In the genomic region with DNA sequence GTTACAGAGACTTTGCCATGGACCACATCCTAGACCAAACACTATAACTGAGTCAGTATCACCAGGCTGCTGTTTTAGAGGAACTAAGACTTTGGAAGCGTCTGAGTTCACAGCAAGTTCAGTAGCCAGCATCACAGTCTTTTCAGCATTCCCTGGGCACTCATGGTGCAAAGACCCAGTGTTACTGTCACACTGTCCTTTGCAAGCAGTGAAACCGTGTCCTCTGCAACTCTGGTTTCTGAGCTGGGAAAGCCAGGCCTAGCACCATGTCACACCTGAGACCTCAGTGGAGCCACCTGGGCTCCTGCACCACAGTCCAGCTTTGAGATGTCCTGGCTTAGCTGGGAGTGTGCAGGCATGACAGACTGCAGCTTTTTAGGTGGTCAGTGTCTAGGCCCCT, we compare ENCODE assay signal across 23 mouse cellular contexts. TPM values are rescaled to one million over a fixed set of nuclear protein-coding genes. Genes with fewer than 3 reads are reported as not detected.
DNase-seq lines count a peak whose midpoint lies in the region; ATAC-seq and TF ChIP-seq lines count a peak whose summit lies in the region.
"Had no signal": no experiment of that assay in that cellular context is flagged by ENCODE, and none has a peak within 500 bp of the region (broad histone marks: within the 10 kb centered on the region; RNA-seq: fewer than 3 reads in every experiment).

No protein-coding gene starts in this region.

- H3K4me3 ChIP-seq in liver, adult 2 months (ENCODE audit: insufficient read depth, low read depth, low read length), result no peak overlapping the region
- no peak overlapping the region for H3K4me3 ChIP-seq in liver, postnatal 0 days (ENCODE audit: low read depth, low read length)
- no peak overlapping the region for H3K4me3 ChIP-seq in myocyte
- H3K4me3 ChIP-seq: embryonic facial prominence, embryonic 10.5 days; embryonic facial prominence, embryonic 13.5 days; erythroblast, embryonic 14.5 days; forebrain, embryonic 12.5 days; forebrain, embryonic 15.5 days; hindbrain, embryonic 12.5 days; hindbrain, embryonic 15.5 days had no signal

- no peaks in the 10 kb centered on the region for H3K79me2 ChIP-seq in liver, adult 2 months (ENCODE audit: control insufficient read depth, insufficient read depth, low read length)
- no peaks in the 10 kb centered on the region for H3K79me2 ChIP-seq in myocyte (ENCODE audit: control insufficient read depth, insufficient read depth)

- WGBS in liver, adult 2 months, result 73% methylated on average over 2 of the region's 2 CpGs
- 80% methylated on average over 2 of the region's 2 CpGs for WGBS in liver, postnatal 0 days (ENCODE audit: insufficient replicate concordance)

- TF ChIP-seq POLR2A in liver, adult 2 months (IDR thresholded peaks at IDR 0.05; ENCODE audit: extremely low read depth, insufficient read depth, low read length), result no peak
- peak; percentile 54 for TF ChIP-seq POLR2A in myocyte (IDR thresholded peaks at IDR 0.05; ENCODE audit: insufficient read length, low read depth)

- no peaks in the 10 kb centered on the region for H3K9me3 ChIP-seq in liver, postnatal 0 days (ENCODE audit: low read length)
- H3K9me3 ChIP-seq: embryonic facial prominence, embryonic 10.5 days; embryonic facial prominence, embryonic 13.5 days; forebrain, embryonic 12.5 days; forebrain, embryonic 15.5 days; G1E; hindbrain, embryonic 12.5 days; hindbrain, embryonic 15.5 days had no signal

- no peak overlapping the region for H3K9ac ChIP-seq in liver, adult 2 months (ENCODE audit: low read depth, low read length)
- H3K9ac ChIP-seq in liver, postnatal 0 days (replicated peaks), result no peak overlapping the region
- H3K9ac ChIP-seq: embryonic facial prominence, embryonic 13.5 days; forebrain, embryonic 12.5 days; forebrain, embryonic 15.5 days; hindbrain, embryonic 12.5 days; hindbrain, embryonic 15.5 days had no signal

- peaks cover 36% of the 10 kb centered on the region for H3K36me3 ChIP-seq in liver, adult 2 months (ENCODE audit: control insufficient read depth, insufficient read depth, low read length)
- peaks cover 55% of the 10 kb centered on the region for H3K36me3 ChIP-seq in liver, postnatal 0 days (replicated peaks; ENCODE audit: insufficient read depth, low read length)
- H3K36me3 ChIP-seq in myocyte (ENCODE audit: control insufficient read depth, insufficient read depth), result peaks cover 51% of the 10 kb centered on the region

- H3K4me1 ChIP-seq in liver, adult 2 months (ENCODE audit: control insufficient read depth, insufficient read depth, low read length), result peaks cover 54% of the 10 kb centered on the region
- H3K4me1 ChIP-seq in liver, postnatal 0 days (ENCODE audit: insufficient read depth), result peaks cover 21% of the 10 kb centered on the region; the same call in 1 of the 2 replicates
- H3K4me1 ChIP-seq: embryonic facial prominence, embryonic 10.5 days; embryonic facial prominence, embryonic 13.5 days; forebrain, embryonic 12.5 days; forebrain, embryonic 15.5 days; hindbrain, embryonic 12.5 days; hindbrain, embryonic 15.5 days had no signal

- TF ChIP-seq CTCF in liver, adult 2 months (IDR thresholded peaks at IDR 0.05; ENCODE audit: low read depth, low read length), result no peak
- no peak for TF ChIP-seq CTCF in liver, postnatal 0 days (IDR thresholded peaks at IDR 0.05; ENCODE audit: low read depth)

- no peak overlapping the region for H3K4me2 ChIP-seq in liver, postnatal 0 days (ENCODE audit: low read depth, low read length)
- H3K4me2 ChIP-seq in myocyte (ENCODE audit: low read depth), result no peak overlapping the region
- H3K4me2 ChIP-seq: embryonic facial prominence, embryonic 13.5 days; forebrain, embryonic 12.5 days; forebrain, embryonic 15.5 days; heart, embryonic 11.5 days; hindbrain, embryonic 12.5 days; hindbrain, embryonic 15.5 days had no signal

- no peak overlapping the region for H3ac ChIP-seq in myocyte (ENCODE audit: control insufficient read depth, insufficient read length)

- H3K27me3 ChIP-seq in liver, adult 2 months (ENCODE audit: control insufficient read depth, insufficient read depth, low read length), result no peaks in the 10 kb centered on the region
- H3K27me3 ChIP-seq in liver, postnatal 0 days (ENCODE audit: insufficient read depth, low read length), result no peaks in the 10 kb centered on the region
- H3K27me3 ChIP-seq in myocyte (ENCODE audit: control insufficient read depth, insufficient read depth, insufficient read length), result no peaks in the 10 kb centered on the region
- H3K27me3 ChIP-seq: embryonic facial prominence, embryonic 13.5 days; forebrain, embryonic 12.5 days; forebrain, embryonic 15.5 days; hindbrain, embryonic 12.5 days; hindbrain, embryonic 15.5 days; Patski had no signal

- no peak overlapping the region; the same call in 1 of the 2 replicates for H3K27ac ChIP-seq in liver, adult 2 months (replicated peaks; ENCODE audit: insufficient read depth, low read depth, low read length)
- no peak overlapping the region for H3K27ac ChIP-seq in liver, postnatal 0 days (ENCODE audit: low read depth)
- H3K27ac ChIP-seq: embryonic facial prominence, embryonic 10.5 days; embryonic facial prominence, embryonic 13.5 days; forebrain, embryonic 12.5 days; forebrain, embryonic 15.5 days; hindbrain, embryonic 12.5 days; hindbrain, embryonic 15.5 days had no signal

- peak; percentile 11 for DNase-seq in adrenal gland, postnatal 14 days
- no peak for DNase-seq in adrenal gland, postnatal 36 days
- peak; percentile 46 for DNase-seq in liver, adult 2 months (ENCODE audit: extremely low read depth, low read depth, low spot score)
- no peak for DNase-seq in liver, postnatal 0 days
- DNase-seq in cerebellum, adult 11 months, result no peak
- DNase-seq: adrenal gland, postnatal 10 days; cerebellum, adult 2 months; cerebellum, adult 9-11 months; cerebellum, postnatal 25 days; embryo, embryonic 11 days; gastrocnemius, postnatal 25 days; heart, adult 18-20 months had no signal

- no peak for TF ChIP-seq EP300 in liver, postnatal 0 days (IDR thresholded peaks at IDR 0.05; ENCODE audit: low read depth)

- ATAC-seq in liver, postnatal 0 days, result no peak
- ATAC-seq: forebrain, embryonic 15.5 days; Patski had no signal

TF ChIP-seq in myocyte, 11 proteins besides CTCF, POLR2A, EP300 and RAD21:
- TF ChIP-seq TCF12 (IDR thresholded peaks at IDR 0.05; ENCODE audit: insufficient read depth, poor library complexity, severe bottlenecking), result no peak
- TF ChIP-seq POLR2AphosphoS2 (IDR thresholded peaks at IDR 0.05; ENCODE audit: insufficient read length, low read depth), result peak; percentile 86
- no peak for TF ChIP-seq USF1 (IDR thresholded peaks at IDR 0.05; ENCODE audit: low read depth)
- no peak for TF ChIP-seq MYOD1 (IDR thresholded peaks at IDR 0.05; ENCODE audit: control insufficient read depth in 1 of 3, insufficient read length in 2 of 3, low read depth in 2 of 3)
TF ChIP-seq in myocyte: peak in this region for 1.

RNA-seq across cellular contexts. Expression of a gene that starts 11.7 kb away (rescaled TPM):
- total RNA-seq in adrenal gland, postnatal 14 days (2021), result 356 and 366 TPM in 2 replicates
- 100 to 1,000 TPM; 862 to 881 TPM for total RNA-seq in adrenal gland, postnatal 36 days (2021)
- total RNA-seq in liver, adult 2 months (2014; rRNA removed), result 252 and 333 TPM in 2 replicates
- polyA plus RNA-seq in liver, adult 2 months (2012; rRNA removed), result 254 and 299 TPM in 2 replicates
- 154 and 172 TPM in 2 replicates for polyA plus RNA-seq in liver, postnatal 0 days (2015; fragmentation: Nextera tagmentation; extraction: Ambion mirVana)
- 873 TPM for polyA plus RNA-seq in myocyte (2012; fragmentation: generic; extraction: Trizol)

RNA-seq across cellular contexts. Expression of a gene that starts 11.8 kb away (rescaled TPM):
- total RNA-seq in adrenal gland, postnatal 14 days (2021), result 103 and 113 TPM in 2 replicates
- 100 to 1,000 TPM; 116 to 149 TPM for total RNA-seq in adrenal gland, postnatal 36 days (2021)
- total RNA-seq in liver, adult 2 months (2014; rRNA removed), result 9.8 and 16.5 TPM in 2 replicates
- polyA plus RNA-seq in liver, adult 2 months (2012; rRNA removed), result 26.3 and 28.8 TPM in 2 replicates
- polyA plus RNA-seq in liver, postnatal 0 days (2015; fragmentation: Nextera tagmentation; extraction: Ambion mirVana), result 17.2 and 18.6 TPM in 2 replicates
- 89.2 TPM for polyA plus RNA-seq in myocyte (2012; fragmentation: generic; extraction: Trizol)

RNA-seq across cellular contexts. Expression of a gene that starts 24.7 kb away (rescaled TPM):
- 12.9 and 13.6 TPM in 2 replicates for total RNA-seq in adrenal gland, postnatal 14 days (2021)
- total RNA-seq in adrenal gland, postnatal 36 days (2021), result 10 to 100 TPM in 1 of 2 experiments, 1 to 10 TPM in 1; 7.4 to 10.9 TPM
- total RNA-seq in liver, adult 2 months (2014; rRNA removed), result 8.5 and 9.3 TPM in 2 replicates
- polyA plus RNA-seq in liver, adult 2 months (2012; rRNA removed), result 9.3 and 9.9 TPM in 2 replicates
- polyA plus RNA-seq in liver, postnatal 0 days (2015; fragmentation: Nextera tagmentation; extraction: Ambion mirVana), result 5.0 and 5.1 TPM in 2 replicates
- polyA plus RNA-seq in myocyte (2012; fragmentation: generic; extraction: Trizol), result 7.8 TPM

RNA-seq across cellular contexts. Expression of a gene that starts 39.5 kb away (rescaled TPM):
- total RNA-seq in adrenal gland, postnatal 14 days (2021), result 10.4 and 11.3 TPM in 2 replicates
- total RNA-seq in adrenal gland, postnatal 36 days (2021), result 10 to 100 TPM; 10.5 to 23.5 TPM
- 0.27 and 0.28 TPM in 2 replicates for total RNA-seq in liver, adult 2 months (2014; rRNA removed)
- polyA plus RNA-seq in liver, adult 2 months (2012; rRNA removed), result 2.1 and 3.2 TPM in 2 replicates
- polyA plus RNA-seq in liver, postnatal 0 days (2015; fragmentation: Nextera tagmentation; extraction: Ambion mirVana), result 0.68 and 0.89 TPM in 2 replicates
- 1.8 TPM for polyA plus RNA-seq in myocyte (2012; fragmentation: generic; extraction: Trizol)
- total RNA-seq: G1E had no signal
- polyA plus RNA-seq: erythroblast, embryonic 14.5 days; G1E; Patski had no signal

Comparison
In these comparisons a context has a peak if more than half of its experiments do, and no peak if none do; other contexts are left out.
1. DNase-seq: peak in adrenal gland, postnatal 14 days (single experiment) and liver, adult 2 months (single experiment); none in adrenal gland, postnatal 36 days (0 of 2), liver, postnatal 0 days (single experiment) and cerebellum, adult 11 months (single experiment).